Mouse (Mus musculus) cerebellum, adult 11-12 months (tissue): ENCODE measurements around the gene Man1a.

ENCODE experiments used
- DNase-seq: peaks from one replicate; pipeline ENCODE4 v3.0.0; 2022

Man1a gene

DNA sequence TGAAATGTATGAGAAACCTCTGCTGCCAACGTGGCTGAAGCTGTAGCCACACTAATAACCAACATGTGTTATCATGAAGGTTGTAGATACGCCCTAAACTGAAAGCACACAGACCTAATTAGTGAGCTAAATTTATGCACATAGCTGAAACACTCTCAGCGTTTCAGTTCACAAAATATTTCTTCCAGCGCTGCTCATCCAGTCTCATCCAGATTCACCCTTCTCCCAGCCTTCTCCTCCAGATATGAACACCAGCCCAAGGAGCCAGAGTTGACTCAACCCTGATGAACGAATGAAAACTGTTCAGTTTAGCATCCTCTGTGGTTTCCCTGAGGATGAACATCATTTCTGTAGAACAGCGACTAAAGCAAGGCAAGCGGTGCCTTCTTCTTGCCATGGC is 15.8 kb downstream of the Man1a start:
- no peak for DNase-seq

DNA sequence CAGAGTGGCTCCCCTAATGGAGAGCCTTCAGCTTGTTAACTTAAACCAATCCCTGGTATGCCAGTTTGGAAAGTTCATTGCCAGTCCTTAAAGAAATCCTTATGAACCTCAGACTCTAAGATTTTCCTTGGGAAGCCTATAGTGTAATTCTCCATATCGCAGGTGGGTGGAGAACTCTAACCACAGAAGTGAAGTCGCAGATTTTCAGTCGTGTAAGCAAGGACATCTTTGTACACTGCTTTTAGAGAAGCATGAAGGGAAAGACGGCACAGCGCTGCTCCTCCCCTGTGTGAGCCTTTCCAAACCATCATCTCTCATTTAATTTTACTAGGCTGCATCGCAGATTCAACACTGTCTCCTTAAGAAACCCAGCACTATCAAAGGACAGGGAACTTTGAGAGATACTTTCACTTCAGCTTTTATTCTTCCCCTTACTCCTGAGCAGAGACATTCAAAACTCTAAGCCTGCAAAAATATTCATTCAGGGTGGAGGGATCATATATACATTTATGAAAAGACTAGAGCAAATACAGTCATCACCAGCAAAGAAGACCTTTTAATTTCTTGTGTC is 16.6 kb downstream of the Man1a start:
- no peak for DNase-seq

DNA sequence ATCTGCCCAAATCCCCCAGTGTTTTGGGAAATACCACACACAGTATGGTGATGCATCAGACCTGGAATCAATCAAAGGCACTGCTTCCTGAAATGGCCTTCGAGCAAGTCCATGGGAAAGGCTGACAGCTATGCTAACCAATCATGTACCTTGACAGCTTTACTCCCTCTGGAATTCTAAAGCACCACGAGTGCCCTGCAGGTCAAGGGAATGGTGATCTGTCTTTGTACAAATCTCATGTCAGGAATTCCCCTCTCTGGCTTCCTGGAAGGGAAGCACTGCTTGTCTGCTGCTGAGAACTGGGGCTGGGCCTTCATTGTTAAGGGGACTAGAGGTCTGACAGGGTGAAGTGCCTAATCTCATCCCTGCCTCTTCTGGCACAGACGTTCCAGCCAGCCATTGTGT is 17.3 kb downstream of the Man1a start:
- DNase-seq: no peak

DNA sequence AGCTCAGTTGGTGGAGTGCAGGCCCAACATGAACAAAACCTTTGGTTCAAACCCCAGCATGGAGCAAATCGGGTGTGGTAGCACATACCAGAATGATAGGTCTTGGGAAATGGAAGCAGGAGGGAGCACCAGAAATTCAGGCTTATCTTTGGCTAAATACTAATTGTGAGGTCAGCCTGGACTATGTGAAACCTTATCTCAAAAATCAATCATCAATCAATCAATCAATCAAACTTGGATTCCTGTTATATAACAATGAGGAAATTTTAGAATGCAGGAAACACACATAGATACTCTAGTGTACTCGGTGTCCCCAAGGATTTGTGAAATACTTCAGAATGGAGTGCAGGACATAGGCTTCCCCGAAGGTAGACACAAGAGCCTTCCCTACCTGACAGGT is 17.8 kb downstream of the Man1a start:
- no peak for DNase-seq

DNA sequence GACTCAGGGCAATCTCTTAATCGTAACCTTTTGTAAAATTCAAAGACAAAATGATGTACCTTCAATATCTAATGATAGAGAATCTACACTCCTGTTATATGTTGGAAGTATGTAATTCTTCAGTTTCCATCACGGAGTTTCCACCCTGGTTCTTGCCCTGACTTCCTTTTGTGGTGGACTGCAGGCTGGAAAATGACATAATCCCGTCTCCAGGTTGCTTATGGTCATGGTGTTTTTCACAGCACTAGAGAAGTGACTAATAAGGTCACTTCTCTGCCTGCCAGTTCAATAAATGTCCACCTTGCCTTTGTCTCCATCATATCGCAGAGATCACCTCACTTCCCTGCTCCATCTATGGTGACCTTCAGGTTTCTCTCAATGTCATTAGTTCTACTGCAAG is 22.2 kb downstream of the Man1a start:
- DNase-seq: no peak

DNA sequence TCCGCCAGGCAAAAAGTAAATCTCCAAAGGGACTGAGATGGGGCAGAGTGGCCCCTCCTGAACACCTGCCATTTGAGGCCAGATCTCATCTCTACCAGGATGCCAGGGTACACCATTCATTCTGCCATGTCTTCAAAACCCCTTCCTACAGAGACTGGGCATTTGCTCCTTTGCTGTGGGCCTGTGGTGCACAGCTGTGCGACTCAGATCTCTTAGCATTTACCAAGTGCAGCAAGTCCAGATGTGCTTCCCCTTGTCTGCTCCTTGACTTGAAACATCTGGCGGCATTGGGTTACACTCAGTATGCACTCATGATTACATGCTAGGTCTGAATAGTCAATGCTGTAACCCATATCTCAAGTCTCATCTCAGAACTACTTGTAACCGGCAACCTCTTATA is 28.5 kb downstream of the Man1a start:
- DNase-seq: no peak

DNA sequence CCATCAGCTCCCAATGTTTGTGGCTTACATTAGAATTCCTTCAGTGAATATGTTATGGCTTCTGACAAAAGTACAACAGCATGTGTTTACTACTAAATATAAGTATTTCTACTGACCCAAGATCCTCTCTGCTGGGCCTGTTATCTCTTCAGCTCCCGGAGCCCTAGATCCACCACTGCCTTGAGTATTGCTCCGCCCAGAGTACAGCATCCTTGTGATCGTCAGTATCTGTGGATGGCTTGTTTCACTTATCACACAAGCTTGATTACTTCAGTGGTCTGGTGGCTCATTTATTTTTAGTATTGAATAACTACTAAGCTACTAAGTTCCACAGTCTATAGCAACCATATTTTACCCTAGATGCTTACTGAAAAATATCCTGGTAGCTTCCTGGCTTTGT is 33.1 kb downstream of the Man1a start:
- DNase-seq: no peak

DNA sequence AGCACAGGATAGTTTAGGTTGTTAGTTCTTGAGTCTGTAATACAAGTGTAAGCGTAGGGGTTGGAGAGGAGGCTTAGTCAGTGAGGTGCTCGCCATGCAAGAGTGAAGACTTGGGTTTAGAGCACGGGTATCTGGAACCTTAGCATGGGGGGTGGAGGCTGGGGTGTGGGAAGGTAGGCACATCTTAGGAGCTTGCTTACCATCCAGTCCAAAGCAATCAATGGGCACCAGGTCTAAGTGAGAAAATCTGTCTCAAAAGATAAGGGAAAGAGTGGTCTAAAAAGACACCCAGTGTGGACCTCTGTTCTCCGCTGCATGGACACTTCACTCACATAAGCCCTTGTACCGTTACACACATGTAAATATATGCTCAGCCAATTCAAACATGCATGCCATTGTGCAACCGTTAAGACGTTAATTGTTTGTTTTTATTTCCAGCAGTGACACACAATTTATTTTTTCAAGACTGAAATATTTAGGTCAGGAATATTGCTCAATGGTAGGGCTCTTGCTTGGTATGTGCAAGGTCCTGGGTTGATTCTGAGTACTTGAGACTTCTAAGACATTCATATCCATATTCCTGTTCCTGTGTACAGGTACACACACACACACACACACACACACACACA is 34.1 kb downstream of the Man1a start:
- DNase-seq: no peak

DNA sequence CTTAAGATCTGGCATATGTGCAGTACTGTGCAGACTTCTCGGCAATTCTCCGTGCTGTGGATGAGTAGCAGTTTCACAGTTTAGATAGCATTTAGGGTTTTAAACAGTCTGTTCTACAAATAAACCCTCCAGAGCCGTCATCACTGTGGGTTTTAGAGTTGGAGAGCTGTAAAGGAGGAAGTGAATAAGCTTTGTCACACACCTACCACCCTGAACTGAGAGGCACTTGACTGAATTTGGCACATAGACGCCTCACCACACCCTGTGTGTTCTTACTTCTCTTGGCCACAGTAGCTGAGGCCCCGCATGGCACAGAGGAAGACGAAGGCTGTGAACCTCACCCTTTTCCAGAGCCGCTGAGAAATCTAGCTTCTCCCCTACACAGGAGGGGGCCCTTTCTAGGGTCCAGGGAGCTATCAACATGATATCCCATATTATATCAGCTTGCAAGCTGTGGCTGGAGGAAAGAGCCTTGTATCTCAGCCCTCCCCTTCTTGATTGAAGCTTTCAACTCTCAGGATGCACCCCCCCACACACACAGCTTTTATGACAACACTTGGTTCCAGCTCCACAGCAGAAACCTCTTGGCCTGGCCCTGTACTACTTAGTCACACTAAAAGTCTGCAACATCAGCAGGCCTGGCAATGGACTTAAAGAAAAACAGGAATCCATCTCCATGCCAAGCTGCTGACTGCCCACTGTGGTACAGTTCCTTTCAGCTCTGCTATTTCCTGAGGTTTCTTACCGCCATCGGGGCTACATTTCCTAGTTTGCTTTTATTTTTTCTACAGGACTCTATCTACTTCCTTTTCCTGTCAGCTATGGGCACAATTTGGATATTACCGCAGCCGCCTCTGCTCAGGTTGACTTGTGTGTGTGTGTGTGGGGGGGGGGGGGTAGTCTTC is 35.9 kb downstream of the Man1a start:
- DNase-seq: no peak

DNA sequence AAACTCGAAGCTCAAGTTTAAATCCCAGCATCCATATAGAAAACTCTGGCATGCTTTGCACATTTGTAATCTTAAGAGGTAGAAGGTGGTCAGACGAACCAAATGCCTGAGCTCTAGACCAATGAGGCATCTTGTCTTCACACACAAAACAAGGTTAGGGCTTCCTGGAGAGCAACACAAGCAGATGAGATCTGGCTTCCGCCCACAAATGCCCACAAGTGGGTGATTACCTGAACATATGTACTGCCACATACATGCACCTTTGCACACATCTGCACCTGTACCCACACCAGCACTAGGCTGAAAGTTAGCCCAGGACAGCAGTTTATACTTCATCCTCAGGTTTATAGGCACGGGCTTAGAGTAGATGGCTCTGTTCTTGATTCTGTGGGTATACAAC is 36.7 kb downstream of the Man1a start:
- DNase-seq: no peak

DNA sequence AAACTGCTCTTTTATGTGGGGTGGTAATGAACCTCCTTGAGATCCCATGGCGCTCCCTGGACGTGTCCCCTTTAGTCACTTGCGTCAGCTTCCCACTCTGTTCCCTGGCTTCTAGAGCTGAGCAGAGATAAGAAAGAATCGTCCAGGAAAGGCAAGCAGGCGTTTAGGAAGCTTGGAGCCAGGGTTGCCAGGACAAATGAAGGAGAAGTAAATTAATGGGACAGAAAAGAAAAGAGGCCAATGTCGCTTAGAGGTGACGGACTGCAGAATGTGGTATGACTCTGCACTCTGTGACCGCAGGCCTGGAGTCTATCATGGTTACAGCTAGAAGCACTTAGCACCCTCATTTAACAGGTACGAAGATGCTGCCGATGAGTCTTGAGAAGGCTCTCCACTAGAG is 37.7 kb downstream of the Man1a start:
- no peak for DNase-seq

DNA sequence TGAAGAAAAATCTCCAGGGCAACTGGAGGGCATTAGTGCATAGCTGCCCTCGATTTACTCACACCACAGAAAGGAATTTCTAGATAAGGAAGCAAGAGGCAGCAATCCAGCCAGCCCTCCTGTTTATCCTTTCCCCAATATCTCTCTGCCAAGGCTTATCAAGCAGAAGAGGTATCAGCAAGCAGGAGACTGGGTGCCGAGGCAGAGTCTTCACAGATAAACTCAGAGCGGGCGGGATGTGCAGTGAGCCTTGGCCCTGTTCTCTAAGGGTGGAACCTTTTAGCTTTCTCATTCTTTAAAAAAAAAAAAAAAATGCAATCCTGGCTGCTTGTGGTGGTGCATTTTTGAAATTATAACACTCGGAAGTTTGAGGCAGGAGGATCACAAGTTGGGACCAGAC is 38.2 kb downstream of the Man1a start:
- DNase-seq: no peak

DNA sequence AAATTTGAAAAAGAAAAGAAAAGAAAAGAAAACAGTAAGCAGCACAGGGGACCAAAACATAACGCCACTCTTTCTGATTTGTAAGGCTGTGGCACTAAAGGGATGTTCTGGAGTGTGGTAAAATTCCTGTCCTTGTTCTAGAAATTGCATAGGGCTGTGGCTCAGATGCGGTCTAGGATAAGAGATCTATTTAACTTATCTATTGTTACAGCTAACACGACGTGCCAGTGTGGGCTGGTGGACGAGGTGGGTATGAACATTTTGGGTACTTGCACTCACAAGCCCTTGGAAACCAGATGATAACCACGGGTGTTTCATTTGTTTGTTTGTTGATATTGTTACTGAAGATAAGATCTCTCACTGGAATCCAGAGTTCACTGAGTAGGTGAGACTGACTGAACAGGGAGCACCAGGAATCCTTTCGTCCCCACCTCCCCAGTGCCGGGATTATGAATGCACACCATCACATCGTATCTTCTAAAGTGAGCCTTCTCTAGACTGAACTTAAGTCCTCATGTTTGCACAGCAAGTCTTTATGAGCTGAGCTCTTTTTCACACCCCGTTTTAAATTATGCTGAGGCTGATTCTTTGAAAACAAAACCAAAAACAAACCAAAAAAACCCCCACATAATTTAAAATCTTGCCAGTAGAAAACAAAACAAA is 38.9 kb downstream of the Man1a start:
- DNase-seq: no peak

DNA sequence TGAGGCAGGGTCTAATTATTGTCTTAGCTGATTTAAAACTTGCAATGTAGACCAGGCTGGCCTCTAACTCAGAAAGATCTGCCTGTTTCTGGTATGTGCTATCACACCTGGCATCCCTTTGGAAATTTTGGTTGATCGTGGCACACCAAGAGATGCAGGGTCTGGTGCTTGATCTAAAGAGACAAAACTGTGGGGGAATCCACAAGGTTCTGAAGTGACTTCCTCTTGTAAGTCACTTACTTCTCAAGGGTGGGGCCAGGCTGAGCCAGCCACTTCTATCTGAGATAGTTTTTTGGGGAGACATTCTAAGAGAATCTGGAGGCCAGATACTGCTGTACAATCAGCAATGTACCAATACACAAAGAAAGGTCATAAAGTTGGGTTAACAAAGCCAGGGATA is 40.8 kb downstream of the Man1a start:
- DNase-seq: no peak

DNA sequence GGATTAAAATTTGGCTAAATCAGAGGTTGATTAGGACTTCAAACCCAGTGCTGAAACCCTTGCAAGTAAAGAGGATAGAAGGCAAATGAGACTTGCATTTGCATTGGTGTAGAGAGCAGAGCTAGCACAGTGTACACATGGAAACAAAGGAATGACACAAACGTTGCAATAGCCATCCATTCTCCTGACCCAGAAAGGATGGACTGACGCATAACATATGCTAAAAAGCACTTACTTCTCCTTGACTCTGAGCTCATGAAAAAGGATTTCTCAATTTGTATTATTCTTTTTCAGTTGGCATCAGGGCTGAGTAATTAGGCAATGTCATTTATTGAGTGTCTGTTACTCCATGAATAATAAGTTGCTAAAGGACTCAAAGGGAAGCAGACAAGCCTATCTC is 41.6 kb downstream of the Man1a start:
- DNase-seq: no peak

DNA sequence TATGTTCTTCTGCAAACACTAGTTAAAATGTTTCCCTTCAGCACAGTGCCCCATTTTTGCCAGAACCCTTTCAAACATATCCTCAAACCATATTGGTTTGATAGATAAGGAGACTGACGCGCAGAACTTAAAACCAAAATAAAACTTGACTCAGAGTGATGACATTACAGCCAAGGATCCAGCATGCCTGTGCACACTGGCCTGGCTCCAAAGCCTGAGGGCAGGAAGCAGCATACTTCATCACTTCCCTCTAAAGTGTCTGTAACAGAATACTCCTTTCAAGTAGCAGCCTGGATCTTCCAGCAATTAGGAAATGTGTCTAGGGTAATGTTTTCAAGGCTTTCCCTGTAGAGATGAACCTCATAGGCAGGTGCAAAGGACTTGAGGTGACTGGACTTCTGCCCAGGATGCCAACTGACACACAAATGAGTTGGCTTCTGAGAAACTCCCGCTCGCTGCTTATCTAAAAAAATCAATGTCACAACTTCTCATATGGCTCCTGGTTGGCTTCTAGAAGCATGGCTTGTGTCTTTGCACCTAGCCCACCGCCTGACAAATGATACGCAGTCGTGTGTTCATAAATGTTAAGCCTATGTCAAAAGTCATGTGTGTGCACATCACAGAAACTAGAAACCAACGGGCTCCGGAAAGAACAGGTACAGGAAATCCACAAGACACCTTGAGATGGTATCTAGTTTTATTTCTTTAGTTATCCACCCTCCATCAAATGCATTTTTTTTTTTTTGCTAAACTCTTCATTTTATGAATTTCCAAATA is 43.9 kb downstream of the Man1a start:
- DNase-seq: no peak

DNA sequence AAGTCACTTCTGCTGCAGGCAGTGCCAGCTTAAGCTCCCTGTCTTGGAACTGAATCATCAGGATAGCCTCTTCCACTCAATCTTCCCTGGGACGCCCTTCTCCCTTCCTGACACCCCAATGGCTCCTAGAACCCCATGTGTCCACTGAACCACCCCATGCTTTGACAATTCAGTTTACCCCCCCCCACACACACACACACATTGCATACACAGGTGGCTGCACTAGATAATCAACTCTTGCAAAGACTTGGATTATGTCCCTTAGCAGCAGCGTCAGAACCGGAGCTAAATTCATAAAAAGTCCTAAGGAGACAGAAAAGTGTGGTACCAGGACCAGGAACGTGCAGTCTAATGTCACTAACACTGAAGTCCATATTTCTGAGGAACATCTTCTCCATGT is 47.5 kb downstream of the Man1a start:
- DNase-seq: no peak

DNA sequence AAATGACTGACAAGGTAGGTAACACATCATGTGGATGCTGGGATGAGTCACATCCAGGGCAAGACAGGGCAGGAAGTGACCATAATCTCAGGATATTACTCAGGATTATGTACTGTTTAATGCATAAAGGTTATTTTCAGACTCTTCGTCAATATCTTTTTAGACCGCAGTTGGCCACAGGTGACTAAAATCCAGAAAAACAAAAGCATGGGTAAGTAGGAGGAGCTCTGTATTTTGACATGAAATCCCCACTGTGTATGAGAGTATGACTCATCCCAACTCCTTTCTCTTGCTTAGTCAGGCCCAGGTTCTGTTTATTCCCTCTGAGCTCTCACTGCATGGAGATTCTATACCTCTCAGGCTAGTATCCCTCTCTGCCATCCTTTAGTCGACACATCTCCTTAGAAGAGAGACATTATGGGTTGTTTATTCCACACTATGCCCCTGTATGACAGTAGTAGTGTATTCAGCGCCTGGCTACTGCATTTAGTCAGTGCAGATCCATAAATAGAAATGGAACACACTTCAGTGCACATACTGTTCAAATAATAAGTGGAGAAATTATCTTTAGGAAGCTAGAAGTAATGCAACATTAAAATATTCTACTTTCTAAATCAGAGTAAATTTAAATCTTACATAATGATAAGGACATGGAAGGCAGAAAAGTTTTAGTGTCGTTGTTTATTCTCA is 49.5 kb downstream of the Man1a start:
- no peak for DNase-seq

DNA sequence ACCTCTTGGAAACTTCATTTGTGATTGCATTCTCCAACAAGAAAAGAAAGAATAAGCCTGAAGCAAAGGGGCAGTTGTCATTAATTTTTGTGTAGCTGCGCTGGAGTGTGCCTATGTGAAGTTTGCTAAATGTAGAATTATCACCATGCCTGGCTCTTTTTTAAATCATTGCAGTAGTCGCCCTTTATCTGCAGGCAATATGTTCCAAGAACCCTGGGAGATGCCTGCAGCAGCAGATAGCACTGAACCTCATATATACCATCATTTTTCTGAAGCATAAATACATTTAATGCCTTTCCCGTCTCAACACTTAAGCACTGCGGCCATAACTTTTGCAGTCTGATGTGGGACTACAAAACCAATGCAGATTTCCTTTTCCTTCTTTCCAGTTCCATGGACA is 50.3 kb downstream of the Man1a start:
- DNase-seq: no peak

DNA sequence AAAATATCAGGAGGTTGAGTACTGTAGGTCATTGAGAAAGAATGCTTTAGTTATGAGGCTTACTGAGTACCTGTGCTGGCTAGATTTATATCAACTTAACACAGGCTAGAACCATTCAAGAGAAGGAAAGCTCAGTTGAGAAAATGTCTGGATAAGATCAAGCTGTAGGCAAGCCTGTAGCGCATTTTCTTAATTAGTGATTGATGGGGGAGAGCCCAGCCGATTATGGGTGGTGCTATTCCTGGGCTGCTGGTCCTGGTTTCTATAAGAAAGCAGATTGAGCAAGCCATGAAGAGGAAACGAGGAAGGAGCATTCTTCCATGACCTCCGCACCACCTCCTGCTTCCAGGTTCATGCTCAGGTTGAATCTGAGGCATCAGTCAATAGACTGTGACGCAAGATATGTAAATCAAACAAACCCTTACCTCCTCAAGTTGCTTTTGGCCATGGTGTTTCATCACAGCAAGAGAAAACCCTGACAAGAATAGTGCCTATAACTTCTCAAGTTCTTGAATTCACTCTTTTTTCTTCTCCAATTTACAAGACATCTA is 58.4 kb downstream of the Man1a start:
- no peak for DNase-seq

DNA sequence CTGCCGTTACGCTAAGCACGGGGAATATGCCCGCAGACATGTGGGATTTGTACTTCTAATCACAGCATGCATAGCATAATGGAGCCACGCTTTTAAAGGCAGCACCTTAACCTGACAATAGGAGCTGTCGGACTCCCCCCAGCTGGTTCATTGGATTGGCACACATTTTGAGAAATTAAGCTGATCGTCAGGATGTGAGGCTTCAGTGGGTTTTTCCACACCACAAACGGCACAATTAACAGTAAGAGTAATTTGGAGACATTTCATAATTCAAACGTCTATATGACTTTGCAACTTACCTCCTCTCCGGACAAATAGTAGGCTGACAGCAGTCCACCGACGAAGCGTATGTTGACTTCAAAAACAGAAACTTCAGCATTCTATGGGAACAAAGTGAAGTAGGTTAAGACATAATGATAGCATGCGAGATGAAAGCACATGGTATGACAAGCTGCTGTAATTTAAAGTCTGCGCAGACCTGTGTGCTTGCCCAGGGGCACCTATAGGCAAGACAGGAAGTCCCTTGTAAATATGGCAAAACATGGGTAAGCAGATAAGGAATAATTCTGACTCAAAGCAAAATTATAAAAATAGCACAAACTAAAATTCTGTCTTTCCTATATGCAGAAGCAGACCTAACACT is 62.2 kb downstream of the Man1a start:
- no peak for DNase-seq
